Mouse (Mus musculus) stomach, embryonic 15.5 days (tissue): ENCODE results near the gene Tada2b. TPM values are rescaled to one million over a fixed set of nuclear protein-coding genes. Genes with fewer than 3 reads are reported as not detected.

Source experiments
- ATAC-seq: fragments of 200-750 bp; cut with Nextera tagmentation; 2 replicates; pipeline ENCODE4 v1.8.0; 2017; ENCODE audit warnings: low read depth, moderate number of reproducible peaks, moderate TSS enrichment; ENCODE audit not compliant: insufficient read depth, low FRiP score
- H3K27ac ChIP-seq: fragments of 300-500 bp; sonication (generic); 2 replicates; pipeline ENCODE4 v1.5.1; 2015; ENCODE audit warnings: mild to moderate bottlenecking, inconsistent platforms
- H3K27me3 ChIP-seq: fragments of 300-500 bp; sonication (generic); replicated peaks from 2 replicates; pipeline ENCODE4 v1.6.1; 2015; ENCODE audit warnings: inconsistent platforms
- H3K36me3 ChIP-seq: fragments of 300-500 bp; sonication (generic); 2 replicates; pipeline ENCODE4 v1.6.1; 2015; ENCODE audit warnings: inconsistent platforms
- H3K4me1 ChIP-seq: fragments of 300-500 bp; sonication (generic); 2 replicates; pipeline ENCODE4 v1.6.1; 2015; ENCODE audit warnings: inconsistent platforms
- H3K4me2 ChIP-seq: fragments of 300-500 bp; sonication (generic); 2 replicates; pipeline ENCODE4 v1.6.1; 2015; ENCODE audit warnings: mild to moderate bottlenecking, inconsistent platforms
- H3K4me3 ChIP-seq: fragments of 300-500 bp; sonication (generic); replicated peaks from 2 replicates; pipeline ENCODE4 v1.5.1; 2015; ENCODE audit warnings: inconsistent platforms
- H3K9ac ChIP-seq: fragments of 300-500 bp; sonication (generic); 2 replicates; pipeline ENCODE4 v1.6.1; 2015; ENCODE audit warnings: inconsistent platforms
- H3K9me3 ChIP-seq: fragments of 300-500 bp; sonication (generic); 2 replicates; pipeline ENCODE4 v1.6.1; 2016; ENCODE audit warnings: inconsistent platforms
- WGBS: fragments of 180-500 bp; shearing (Covaris S2); methylation state at CpG from one replicate; pipeline ENCODE4 v1.1.7; 2015; 5-methylcytosine and 5-hydroxymethylcytosine counted together
- polyA plus RNA-seq: library from polyadenylated mRNA; unstranded; fragments of >200 nt; fragmentation: Nextera tagmentation; extraction: Ambion mirVana; gene quantifications from 2 replicates; pipeline ENCODE4 v1.2.1, GENCODE M21; 2015

The Tada2b gene
- polyA plus RNA-seq, 1 experiment from 2014 or later, result 2.0 TPM

DNA sequence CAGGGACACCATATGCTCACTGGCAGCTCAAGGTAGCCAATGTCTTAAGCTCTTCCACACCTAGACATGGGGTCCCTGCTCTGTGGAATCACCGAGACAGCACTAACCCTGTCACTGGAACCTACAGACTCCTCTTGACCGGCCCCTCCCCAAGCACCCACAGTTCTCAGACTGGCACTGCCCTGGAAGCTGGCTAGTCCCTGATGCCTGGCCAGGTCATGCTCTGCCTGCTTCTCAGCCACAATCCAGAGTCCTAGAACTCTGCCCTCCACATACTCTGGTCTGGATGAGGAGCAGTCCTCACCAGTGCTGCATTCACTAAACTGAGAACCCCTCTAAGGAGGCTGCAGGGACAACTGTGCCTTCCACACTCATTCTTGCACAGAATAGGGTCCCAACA lies 26.9 kb upstream of the Tada2b start:
- H3K36me3 ChIP-seq, result peaks cover 36% of the 10 kb centered on the region
- no peak for ATAC-seq
- H3K27me3 ChIP-seq, result no peaks in the 10 kb centered on the region
- H3K4me1 ChIP-seq, result no peaks in the 10 kb centered on the region
- no peak overlapping the region for H3K27ac ChIP-seq
- 91% methylated on average over 2 of the region's 2 CpGs for WGBS
- no peak overlapping the region for H3K4me3 ChIP-seq
- no peak overlapping the region for H3K4me2 ChIP-seq
- no peaks in the 10 kb centered on the region for H3K9me3 ChIP-seq
- H3K9ac ChIP-seq, result no peak overlapping the region

DNA sequence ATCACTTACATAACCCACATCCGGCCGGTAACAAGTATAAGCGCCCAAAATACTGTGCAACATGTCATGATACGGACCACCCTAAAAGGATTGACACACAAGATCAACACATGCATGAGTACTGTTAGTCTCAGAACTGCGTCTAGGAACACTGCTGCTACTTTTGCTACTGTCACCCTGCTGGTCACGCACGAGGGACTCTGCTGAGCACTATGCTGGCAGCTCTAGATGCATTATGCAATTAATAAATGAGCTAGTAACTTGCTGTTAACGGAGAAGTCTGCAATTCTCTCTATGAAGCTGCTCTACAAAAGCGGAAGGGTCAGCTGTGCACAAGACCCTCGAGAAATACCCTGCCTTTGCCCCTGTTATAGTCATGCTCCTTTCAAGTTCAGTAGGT lies 24.3 kb upstream of the Tada2b start:
- ATAC-seq, result no peak
- Histone ChIP-seq H3K4me1 (no peaks in the 10 kb centered on the region), H3K36me3 (peaks cover 38% of the 10 kb centered on the region), H3K9me3 (no peaks in the 10 kb centered on the region), H3K27ac (no peak overlapping the region), H3K4me2 (no peak overlapping the region), H3K4me3 (no peak overlapping the region), H3K9ac (no peak overlapping the region), H3K27me3 (no peaks in the 10 kb centered on the region)
- 93% methylated on average over 10 of the region's 10 CpGs for WGBS

DNA sequence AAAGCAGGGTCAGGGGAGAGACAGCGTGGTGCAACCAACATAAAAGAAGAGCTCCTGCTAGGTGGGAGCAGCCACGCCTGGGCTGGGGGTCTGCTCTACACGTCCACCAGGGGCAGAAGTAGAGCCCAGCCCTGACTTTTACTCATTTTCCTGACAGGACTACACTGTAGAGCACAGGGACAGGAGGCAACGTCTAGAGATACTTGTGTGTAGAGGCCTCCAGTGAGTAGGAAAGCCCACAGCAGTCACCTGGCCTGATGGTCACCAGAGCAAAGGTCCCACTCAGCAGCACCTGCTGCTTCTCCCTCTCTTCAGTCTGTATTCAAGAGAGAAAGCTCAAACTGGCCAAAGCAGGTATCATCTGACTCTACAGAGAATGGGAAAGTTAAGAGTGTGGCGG lies 21.6 kb upstream of the Tada2b start:
- 71% methylated on average over 5 of the region's 5 CpGs for WGBS
- ATAC-seq, result no peak
- no peak overlapping the region for H3K27ac ChIP-seq
- H3K4me3 ChIP-seq, result no peak overlapping the region
- no peak overlapping the region for H3K9ac ChIP-seq
- H3K9me3 ChIP-seq, result no peaks in the 10 kb centered on the region
- no peaks in the 10 kb centered on the region for H3K27me3 ChIP-seq
- H3K4me2 ChIP-seq, result no peak overlapping the region
- peaks cover 32% of the 10 kb centered on the region for H3K36me3 ChIP-seq
- H3K4me1 ChIP-seq, result no peaks in the 10 kb centered on the region

DNA sequence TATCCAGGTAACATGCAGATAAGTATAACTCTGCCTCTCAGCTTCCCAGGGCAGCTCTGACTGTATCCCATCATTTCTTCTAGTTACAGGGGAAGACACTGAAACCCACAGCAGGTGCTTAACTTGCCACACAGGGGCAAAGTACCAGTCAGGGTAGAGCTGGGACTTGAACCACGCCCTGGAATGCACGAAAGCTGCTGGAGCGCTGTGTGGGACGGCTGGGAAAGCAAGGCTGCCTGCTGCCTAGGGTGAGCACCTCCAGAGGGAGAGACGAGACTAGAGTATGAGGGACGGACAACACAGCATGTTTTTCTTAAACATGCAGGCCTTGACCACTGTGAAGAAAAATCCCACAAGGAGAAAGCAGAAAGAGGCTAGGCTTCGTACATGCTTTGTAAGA lies 21.1 kb upstream of the Tada2b start:
- Histone ChIP-seq H3K4me2 (no peak overlapping the region), H3K4me1 (no peaks in the 10 kb centered on the region), H3K9me3 (no peaks in the 10 kb centered on the region), H3K9ac (no peak overlapping the region), H3K36me3 (peaks cover 31% of the 10 kb centered on the region), H3K27me3 (no peaks in the 10 kb centered on the region), H3K27ac (no peak overlapping the region), H3K4me3 (no peak overlapping the region)
- 86% methylated on average over 7 of the region's 7 CpGs for WGBS
- no peak for ATAC-seq

DNA sequence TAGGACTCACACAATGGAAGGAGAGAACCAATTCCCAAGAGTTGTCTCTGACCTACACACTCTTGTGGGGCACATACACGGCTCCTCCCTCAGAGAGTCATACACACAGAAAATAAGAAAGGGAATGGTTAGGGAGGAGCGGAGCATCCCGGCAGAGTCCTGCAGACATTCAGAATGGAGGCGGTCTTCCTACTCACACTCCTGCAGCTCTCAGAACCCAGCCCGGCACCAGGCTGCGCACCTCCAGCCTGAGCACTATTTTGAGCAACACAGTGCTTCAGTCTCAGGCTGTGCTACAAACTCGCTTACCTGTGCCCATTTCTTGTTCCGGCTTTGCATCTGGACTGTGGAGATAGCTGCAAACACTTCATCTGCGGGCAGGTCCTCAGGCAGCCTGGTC lies 10.6 kb upstream of the Tada2b start:
- WGBS, result 94% methylated on average over 9 of the region's 9 CpGs
- Histone ChIP-seq H3K27ac (no peak overlapping the region), H3K4me1 (no peaks in the 10 kb centered on the region), H3K4me3 (no peak overlapping the region), H3K9ac (no peak overlapping the region), H3K27me3 (no peaks in the 10 kb centered on the region), H3K36me3 (peaks cover 25% of the 10 kb centered on the region), H3K9me3 (no peaks in the 10 kb centered on the region), H3K4me2 (no peak overlapping the region)
- no peak for ATAC-seq

DNA sequence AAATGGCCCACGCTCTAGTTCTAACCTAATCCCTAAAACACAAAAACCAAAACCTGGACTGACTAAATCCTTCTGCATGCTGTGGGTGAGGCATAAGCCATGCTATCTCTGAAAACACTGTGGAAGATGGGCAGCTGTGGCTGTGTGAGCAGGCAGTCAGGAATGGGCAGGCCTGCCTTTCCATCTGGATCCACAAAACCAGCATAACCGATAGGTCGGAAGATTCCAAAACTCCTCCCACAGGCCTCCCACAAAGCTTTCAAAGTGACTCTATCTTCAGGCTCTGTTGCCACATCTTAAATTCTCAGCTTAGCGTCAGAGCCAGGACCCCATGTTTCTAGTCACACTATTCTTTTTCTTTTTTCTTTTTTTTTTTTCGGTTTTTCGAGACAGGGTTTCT lies 9.8 kb upstream of the Tada2b start:
- 83% methylated on average over 6 of the region's 6 CpGs for WGBS
- H3K36me3 ChIP-seq, result peaks cover 25% of the 10 kb centered on the region
- no peak overlapping the region for H3K27ac ChIP-seq
- H3K9ac ChIP-seq, result no peak overlapping the region
- no peak overlapping the region for H3K4me3 ChIP-seq
- no peaks in the 10 kb centered on the region for H3K4me1 ChIP-seq
- ATAC-seq, result no peak
- no peak overlapping the region for H3K4me2 ChIP-seq
- no peaks in the 10 kb centered on the region for H3K9me3 ChIP-seq
- H3K27me3 ChIP-seq, result no peaks in the 10 kb centered on the region

DNA sequence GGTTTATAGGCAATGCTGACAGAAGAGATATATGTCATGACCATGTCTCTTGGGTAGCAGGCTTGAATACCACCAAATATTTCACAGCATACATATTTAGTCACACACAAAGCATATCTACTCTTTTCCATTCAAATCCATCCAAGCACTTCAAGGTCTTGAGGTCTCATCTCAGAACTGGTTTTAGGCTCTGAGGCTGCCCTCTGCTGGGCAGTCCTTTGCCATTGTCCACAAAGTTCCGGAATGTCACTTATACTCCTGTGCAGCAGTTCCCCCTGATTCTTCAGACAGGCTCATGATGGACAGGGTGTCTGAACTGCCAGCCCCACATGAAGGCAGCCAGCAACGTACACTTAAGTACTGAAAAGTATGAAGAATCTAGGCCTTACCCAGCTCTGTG lies 5.1 kb upstream of the Tada2b start:
- Histone ChIP-seq H3K27me3 (peaks cover 10% of the 10 kb centered on the region), H3K36me3 (peaks cover 8% of the 10 kb centered on the region; the same call in 1 of the 2 replicates), H3K4me1 (peaks cover 9% of the 10 kb centered on the region), H3K4me3 (no peak overlapping the region), H3K4me2 (no peak overlapping the region), H3K9me3 (no peaks in the 10 kb centered on the region), H3K9ac (no peak overlapping the region), H3K27ac (no peak overlapping the region)
- 48% methylated on average over 2 of the region's 2 CpGs for WGBS
- no peak for ATAC-seq

DNA sequence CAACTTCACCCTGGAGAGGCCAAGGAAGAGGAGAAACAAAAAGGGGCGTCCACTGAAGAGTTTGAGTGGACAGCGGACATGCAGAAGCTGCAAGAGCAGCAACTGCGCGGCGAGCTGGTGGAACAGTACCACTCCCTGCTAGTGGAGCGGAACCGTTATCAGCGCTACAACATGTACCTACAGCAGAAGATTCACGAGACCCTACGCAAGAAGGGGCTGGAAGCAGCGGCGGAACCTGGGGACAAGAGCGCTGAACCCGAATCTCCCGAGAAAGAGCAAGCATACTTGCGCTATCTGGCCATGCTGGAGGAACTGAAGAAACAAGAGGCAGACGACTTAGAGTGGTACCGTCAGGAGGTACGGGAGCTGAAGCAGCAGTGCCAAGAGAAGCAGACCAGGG lies 1.2 kb upstream of the Tada2b start:
- no peak for ATAC-seq
- 29% methylated on average over 19 of the region's 19 CpGs for WGBS
- Histone ChIP-seq H3K36me3 (0 out of 2 replicates have a peak, but pooled peaks cover 4% of the 10 kb centered on the region), H3K4me2 (peak overlapping the region; percentile 97), H3K27me3 (peaks cover 10% of the 10 kb centered on the region), H3K27ac (no peak overlapping the region), H3K4me3 (peak overlapping the region; percentile 89; the same call in 1 of the 2 replicates), H3K9me3 (no peaks in the 10 kb centered on the region), H3K4me1 (peaks cover 23% of the 10 kb centered on the region), H3K9ac (no peak overlapping the region)

DNA sequence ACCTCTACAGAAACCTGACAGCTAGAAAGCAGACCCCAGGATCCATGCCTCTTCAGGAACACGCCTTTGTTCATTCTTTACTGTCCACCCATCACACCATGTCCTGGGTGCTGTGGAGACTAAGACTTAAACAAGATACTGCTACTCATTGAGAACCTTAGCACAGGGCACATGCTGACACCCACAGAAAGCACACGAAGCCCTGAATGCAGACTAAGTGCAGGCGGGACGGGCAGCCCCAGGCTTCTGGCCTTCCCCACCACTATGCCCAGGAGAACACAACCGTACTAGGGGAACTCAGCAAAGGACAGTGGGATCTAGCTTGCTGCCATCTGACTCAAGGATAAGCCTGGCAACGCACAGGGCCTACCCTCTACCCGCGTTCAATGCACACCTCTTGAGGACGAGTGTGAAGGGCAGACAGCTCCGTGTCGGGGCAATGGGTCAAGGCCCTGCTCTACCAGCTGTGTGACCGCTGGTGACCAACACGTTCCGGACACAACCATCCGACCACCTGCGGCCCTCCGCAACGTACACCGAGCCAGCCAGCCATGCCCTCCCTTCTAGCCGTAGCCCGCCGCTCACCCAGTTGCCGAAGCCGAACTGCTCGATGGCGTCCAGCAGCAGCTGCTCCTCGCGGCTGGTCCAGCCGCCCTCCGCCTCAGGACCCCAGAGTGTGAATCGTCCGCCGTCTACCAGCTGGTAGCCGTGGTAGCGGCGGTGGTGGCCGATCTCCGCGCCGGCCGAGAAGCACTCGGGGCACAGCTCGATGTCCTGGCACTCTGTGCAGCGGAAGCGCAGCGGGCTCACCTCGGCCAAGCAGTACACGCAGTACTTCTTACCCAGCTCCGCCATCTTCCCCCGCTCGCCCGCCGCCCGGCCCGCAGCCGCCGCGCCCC lies 633 bp downstream of the Tada2b start:
- peak overlapping the region; percentile 93 for H3K9ac ChIP-seq
- 0 out of 2 replicates have a peak, but pooled peaks cover 4% of the 10 kb centered on the region for H3K36me3 ChIP-seq
- peak overlapping the region; percentile 89 for H3K4me3 ChIP-seq
- WGBS, result 1% methylated on average over 56 of the region's 58 CpGs
- peaks cover 10% of the 10 kb centered on the region for H3K27me3 ChIP-seq
- H3K4me1 ChIP-seq, result peaks cover 24% of the 10 kb centered on the region
- no peaks in the 10 kb centered on the region for H3K9me3 ChIP-seq
- ATAC-seq, result no peak; the same call in 1 of the 2 replicates
- peak overlapping the region; percentile 33; the same call in 1 of the 2 replicates for H3K27ac ChIP-seq
- H3K4me2 ChIP-seq, result peak overlapping the region; percentile 73

DNA sequence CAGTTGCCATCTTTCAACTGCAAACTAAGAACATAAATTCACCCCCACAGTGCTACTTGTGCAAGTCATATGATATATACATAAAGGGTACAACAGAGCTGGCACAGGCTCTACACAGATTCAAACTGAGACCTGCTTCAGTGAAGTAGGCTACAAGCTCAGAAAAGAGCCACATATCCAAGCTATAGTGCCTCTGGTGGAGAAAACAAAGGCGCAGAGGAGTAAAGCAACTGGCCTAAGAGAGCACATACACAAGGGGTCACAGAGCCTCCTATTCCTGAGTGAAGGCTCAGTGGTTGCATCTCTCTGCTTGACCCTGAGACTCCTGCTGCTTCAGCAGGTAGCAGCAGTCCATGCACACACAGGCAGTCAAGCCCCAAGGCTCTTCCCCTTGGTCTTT lies 3.0 kb downstream of the Tada2b start:
- peaks cover 5% of the 10 kb centered on the region for H3K36me3 ChIP-seq
- H3K27me3 ChIP-seq, result peaks cover 9% of the 10 kb centered on the region
- H3K9me3 ChIP-seq, result no peaks in the 10 kb centered on the region
- no peak overlapping the region for H3K4me2 ChIP-seq
- H3K9ac ChIP-seq, result no peak overlapping the region
- no peak overlapping the region for H3K27ac ChIP-seq
- peaks cover 24% of the 10 kb centered on the region for H3K4me1 ChIP-seq
- 60% methylated on average over 1 of the region's 1 CpGs for whole genome bisulfite sequencing
- no peak for ATAC-seq
- no peak overlapping the region for H3K4me3 ChIP-seq

DNA sequence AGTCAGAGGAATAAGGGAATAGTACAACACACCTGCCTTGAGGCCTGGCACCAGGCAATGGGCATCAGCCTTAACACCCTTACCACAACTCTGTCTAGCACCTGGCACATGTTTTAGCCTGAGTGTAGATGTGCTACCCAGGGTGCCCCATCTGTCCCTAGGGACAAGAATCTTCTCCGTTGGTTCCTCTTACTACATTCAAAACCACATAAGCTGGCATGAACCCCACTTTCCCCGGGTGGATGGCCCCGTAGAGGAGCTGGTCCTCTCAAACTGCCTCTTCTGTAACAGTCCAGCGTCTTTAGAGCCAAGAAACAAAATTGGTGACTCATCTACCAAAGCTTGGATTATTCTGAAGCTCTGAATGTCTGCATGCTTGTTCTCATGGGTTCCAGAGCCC lies 3.7 kb downstream of the Tada2b start:
- Histone ChIP-seq H3K4me2 (no peak overlapping the region), H3K4me1 (peaks cover 24% of the 10 kb centered on the region), H3K27ac (no peak overlapping the region), H3K27me3 (peaks cover 2% of the 10 kb centered on the region), H3K36me3 (peaks cover 10% of the 10 kb centered on the region), H3K9ac (no peak overlapping the region), H3K9me3 (no peaks in the 10 kb centered on the region), H3K4me3 (no peak overlapping the region)
- ATAC-seq, result no peak
- WGBS, result 84% methylated on average over 4 of the region's 4 CpGs

DNA sequence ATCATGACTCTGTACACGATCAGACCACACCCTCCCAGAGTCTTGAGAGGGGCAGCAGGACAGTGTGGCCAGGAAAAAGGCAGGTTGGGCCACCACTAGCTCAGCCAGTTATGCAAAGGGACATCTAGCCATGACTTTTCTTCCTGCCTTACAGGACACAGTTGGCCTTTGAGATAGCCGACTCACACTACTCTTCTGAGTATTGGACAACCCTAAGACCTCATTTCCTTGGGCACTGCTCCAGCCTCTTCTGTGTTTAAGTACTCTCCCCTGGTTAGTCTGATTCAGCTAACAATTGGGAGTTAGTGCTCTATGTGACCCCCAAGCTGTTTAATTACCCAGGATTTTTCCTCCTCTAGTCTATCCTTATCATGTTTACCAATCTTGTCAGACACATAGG lies 4.3 kb downstream of the Tada2b start:
- H3K4me1 ChIP-seq, result peaks cover 19% of the 10 kb centered on the region
- no peaks in the 10 kb centered on the region for H3K9me3 ChIP-seq
- WGBS, result 51% methylated on average over 2 of the region's 2 CpGs
- no peak for ATAC-seq
- H3K27ac ChIP-seq, result no peak overlapping the region
- H3K4me2 ChIP-seq, result no peak overlapping the region
- no peaks in the 10 kb centered on the region for H3K27me3 ChIP-seq
- H3K4me3 ChIP-seq, result no peak overlapping the region
- H3K9ac ChIP-seq, result no peak overlapping the region
- H3K36me3 ChIP-seq, result peaks cover 10% of the 10 kb centered on the region
